Mouse (Mus musculus) stomach, embryonic 16.5 days (tissue): ENCODE results near the gene Lpp. TPM values are rescaled to one million over a fixed set of nuclear protein-coding genes. Genes with fewer than 3 reads are reported as not detected.
A peak's percentile ranks its signal among the peaks of the same experiment; 100 is the strongest.

Experiments used
- ATAC-seq: fragments of 200-750 bp; cut with Nextera tagmentation; 2 replicates; pipeline ENCODE4 v1.8.0; 2017; ENCODE audit warnings: moderate number of reproducible peaks, moderate TSS enrichment; ENCODE audit not compliant: insufficient read depth, low FRiP score
- H3K27ac ChIP-seq: fragments of 300-500 bp; sonication (generic); 2 replicates; pipeline ENCODE4 v1.5.1; 2014; ENCODE audit warnings: low read length
- H3K27me3 ChIP-seq: fragments of 300-500 bp; sonication (generic); 2 replicates; pipeline ENCODE4 v1.6.1; 2014; ENCODE audit warnings: low read length, control low read depth, mixed read lengths; ENCODE audit not compliant: control insufficient read depth, insufficient read depth
- H3K36me3 ChIP-seq: fragments of 300-500 bp; sonication (generic); 2 replicates; pipeline ENCODE4 v1.6.1; 2014; ENCODE audit warnings: low read length; ENCODE audit not compliant: control insufficient read depth, insufficient read depth
- H3K4me1 ChIP-seq: fragments of 300-500 bp; sonication (generic); 2 replicates; pipeline ENCODE4 v1.6.1; 2014; ENCODE audit warnings: low read length, control low read depth, mixed read lengths; ENCODE audit not compliant: control insufficient read depth, insufficient read depth
- H3K4me2 ChIP-seq: fragments of 300-500 bp; sonication (generic); 2 replicates; pipeline ENCODE4 v1.6.1; 2014; ENCODE audit warnings: low read depth, low read length, mixed read lengths
- H3K4me3 ChIP-seq: fragments of 300-500 bp; sonication (generic); replicated peaks from 2 replicates; pipeline ENCODE4 v1.5.1; 2014; ENCODE audit warnings: mild to moderate bottlenecking, low read length
- H3K9ac ChIP-seq: fragments of 300-500 bp; sonication (generic); 2 replicates; pipeline ENCODE4 v1.6.1; 2014; ENCODE audit warnings: low read length
- H3K9me3 ChIP-seq: fragments of 300-500 bp; sonication (generic); replicated peaks from 2 replicates; pipeline ENCODE4 v1.6.1; 2016; ENCODE audit warnings: low read length, control low read depth; ENCODE audit not compliant: control insufficient read depth
- WGBS: fragments of 180-500 bp; shearing (Covaris S2); extraction: QIAGEN DNeasy Blood & Tissue Kit; methylation state at CpG from one replicate; pipeline ENCODE4 v1.1.7; 2014; 5-methylcytosine and 5-hydroxymethylcytosine counted together
- polyA plus RNA-seq: library from polyadenylated mRNA; unstranded; fragments of >200 nt; fragmentation: Nextera tagmentation; extraction: Ambion mirVana; gene quantifications from 2 replicates; pipeline ENCODE4 v1.2.1, GENCODE M21; 2015

The Lpp gene
- polyA plus RNA-seq, 1 experiment from 2014 or later: 79.4 TPM

GRCm38 (mm10) chr16:24900241-24900796 lies 507.0 kb downstream of the Lpp start:
- H3K36me3 ChIP-seq: no peaks in the 10 kb centered on the region
- H3K4me3 ChIP-seq: no peak overlapping the region
- H3K4me2 ChIP-seq: no peak overlapping the region
- H3K9me3 ChIP-seq: no peaks in the 10 kb centered on the region
- 47% methylated on average over 2 of the region's 2 CpGs for WGBS
- H3K27me3 ChIP-seq: no peaks in the 10 kb centered on the region
- peaks cover 20% of the 10 kb centered on the region for H3K4me1 ChIP-seq
- H3K9ac ChIP-seq: no peak overlapping the region
- H3K27ac ChIP-seq: peak overlapping the region; percentile 29; the same call in 1 of the 2 replicates
- ATAC-seq: peak; percentile 58

GRCm38 (mm10) chr16:24901139-24901859 lies 508.0 kb downstream of the Lpp start:
- H3K27ac ChIP-seq: no peak overlapping the region
- ATAC-seq: no peak
- H3K4me1 ChIP-seq: peaks cover 20% of the 10 kb centered on the region
- no peak overlapping the region for H3K4me3 ChIP-seq
- no peaks in the 10 kb centered on the region for H3K36me3 ChIP-seq
- 38% methylated on average over 6 of the region's 6 CpGs for WGBS
- H3K4me2 ChIP-seq: no peak overlapping the region
- H3K9me3 ChIP-seq: no peaks in the 10 kb centered on the region
- no peak overlapping the region for H3K9ac ChIP-seq
- H3K27me3 ChIP-seq: no peaks in the 10 kb centered on the region

GRCm38 (mm10) chr16:24902111-24902510 lies 508.8 kb downstream of the Lpp start:
- Histone ChIP-seq H3K4me3 (no peak overlapping the region), H3K4me1 (peaks cover 20% of the 10 kb centered on the region), H3K4me2 (no peak overlapping the region), H3K9me3 (no peaks in the 10 kb centered on the region), H3K9ac (no peak overlapping the region), H3K27me3 (no peaks in the 10 kb centered on the region), H3K27ac (no peak overlapping the region), H3K36me3 (no peaks in the 10 kb centered on the region)
- no peak for ATAC-seq
- WGBS: 68% methylated on average over 1 of the region's 1 CpGs

- Histone ChIP-seq H3K9me3 (no peaks in the 10 kb centered on the region), H3K27ac (no peak overlapping the region), H3K27me3 (no peaks in the 10 kb centered on the region), H3K9ac (no peak overlapping the region), H3K4me1 (peaks cover 12% of the 10 kb centered on the region), H3K36me3 (no peaks in the 10 kb centered on the region), H3K4me3 (no peak overlapping the region), H3K4me2 (no peak overlapping the region)
- 86% methylated on average over 1 of the region's 1 CpGs for WGBS
- ATAC-seq: no peak
Observed at GRCm38 (mm10) chr16:24908926-24909325, 515.6 kb downstream of the Lpp start.

GRCm38 (mm10) chr16:24910321-24910720 lies 517.0 kb downstream of the Lpp start:
- Histone ChIP-seq H3K27ac (no peak overlapping the region), H3K27me3 (no peaks in the 10 kb centered on the region), H3K36me3 (no peaks in the 10 kb centered on the region), H3K4me3 (no peak overlapping the region), H3K9ac (no peak overlapping the region), H3K4me1 (peaks cover 18% of the 10 kb centered on the region), H3K9me3 (no peaks in the 10 kb centered on the region), H3K4me2 (no peak overlapping the region)
- ATAC-seq: no peak
- 70% methylated on average over 6 of the region's 6 CpGs for WGBS

- H3K4me1 ChIP-seq: peaks cover 18% of the 10 kb centered on the region
- H3K4me3 ChIP-seq: no peak overlapping the region
- ATAC-seq: no peak
- H3K27me3 ChIP-seq: no peaks in the 10 kb centered on the region
- H3K9ac ChIP-seq: no peak overlapping the region
- no peak overlapping the region for H3K27ac ChIP-seq
- no peaks in the 10 kb centered on the region for H3K9me3 ChIP-seq
- no peak overlapping the region for H3K4me2 ChIP-seq
- WGBS: 40% methylated on average over 3 of the region's 3 CpGs
- no peaks in the 10 kb centered on the region for H3K36me3 ChIP-seq
Observed at GRCm38 (mm10) chr16:24910834-24911233, 517.5 kb downstream of the Lpp start.

- no peak overlapping the region for H3K4me2 ChIP-seq
- 91% methylated on average over 1 of the region's 1 CpGs for WGBS
- no peaks in the 10 kb centered on the region for H3K9me3 ChIP-seq
- H3K27me3 ChIP-seq: no peaks in the 10 kb centered on the region
- H3K4me1 ChIP-seq: peaks cover 18% of the 10 kb centered on the region
- no peak overlapping the region for H3K4me3 ChIP-seq
- no peak overlapping the region for H3K27ac ChIP-seq
- ATAC-seq: no peak
- no peaks in the 10 kb centered on the region for H3K36me3 ChIP-seq
- no peak overlapping the region for H3K9ac ChIP-seq
Observed at GRCm38 (mm10) chr16:24912381-24912780, 519.1 kb downstream of the Lpp start.

GRCm38 (mm10) chr16:24913021-24913420 lies 519.7 kb downstream of the Lpp start:
- no peak for ATAC-seq
- 82% methylated on average over 3 of the region's 3 CpGs for WGBS
- no peak overlapping the region for H3K4me3 ChIP-seq

GRCm38 (mm10) chr16:24913641-24914392 lies 520.5 kb downstream of the Lpp start:
- H3K4me2 ChIP-seq: no peak overlapping the region
- no peaks in the 10 kb centered on the region for H3K27me3 ChIP-seq
- H3K4me1 ChIP-seq: peaks cover 18% of the 10 kb centered on the region
- H3K9ac ChIP-seq: no peak overlapping the region
- ATAC-seq: peak; percentile 59; the same call in 1 of the 2 replicates
- H3K36me3 ChIP-seq: no peaks in the 10 kb centered on the region
- no peaks in the 10 kb centered on the region for H3K9me3 ChIP-seq
- H3K27ac ChIP-seq: peak overlapping the region; percentile 65
- WGBS: 41% methylated on average over 7 of the region's 7 CpGs
- no peak overlapping the region for H3K4me3 ChIP-seq

More at GRCm38 (mm10) chr16:24913021-24913420, 519.7 kb downstream of the Lpp start:
- no peaks in the 10 kb centered on the region for H3K9me3 ChIP-seq
- H3K27me3 ChIP-seq: no peaks in the 10 kb centered on the region
- H3K4me2 ChIP-seq: no peak overlapping the region
- no peak overlapping the region for H3K27ac ChIP-seq
- no peak overlapping the region for H3K9ac ChIP-seq
- H3K36me3 ChIP-seq: no peaks in the 10 kb centered on the region
- peaks cover 18% of the 10 kb centered on the region for H3K4me1 ChIP-seq
